Mouse (Mus musculus) E14TG2a.4 (cell line): ENCODE results near the gene Prr36.

Source experiments
- CTCF ChIP-seq: conservative IDR thresholded peaks from 2 replicates; pipeline ENCODE4 v1.5.1; 2014; ENCODE audit warnings: low read length
- NANOG ChIP-seq: IDR thresholded peaks from 2 replicates; pipeline ENCODE4 v1.6.1; 2014; ENCODE audit warnings: borderline replicate concordance, low read length, mixed read lengths
- POU5F1 ChIP-seq: IDR thresholded peaks from 2 replicates; pipeline ENCODE4 v1.6.1; 2014; ENCODE audit warnings: low read length, borderline replicate concordance

DNA sequence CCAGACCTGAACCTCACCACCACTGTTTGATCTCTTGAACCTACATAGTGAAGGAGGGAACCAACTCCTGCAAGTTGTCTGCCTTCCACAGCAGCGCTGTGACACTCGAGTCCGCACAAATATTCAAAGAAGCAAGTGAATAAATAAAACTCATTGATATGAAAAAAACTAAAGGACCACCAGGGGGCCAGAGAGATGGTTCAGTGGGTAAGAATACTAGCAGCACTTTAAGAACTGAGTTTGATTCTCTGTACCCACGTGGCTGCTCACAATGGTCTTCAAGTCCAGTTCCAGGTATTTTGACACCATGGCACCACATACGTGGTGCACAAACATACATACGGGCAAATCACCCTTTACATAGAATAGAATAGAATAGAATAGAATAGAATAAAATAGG, 6.2 kb downstream of the Prr36 start:
- TF ChIP-seq CTCF = no peak
- TF ChIP-seq POU5F1 = no peak
- no peak for TF ChIP-seq NANOG
